Mouse (Mus musculus) liver, adult 2 months (tissue): ENCODE measurements around the gene Calcrl. TPM values are rescaled to one million over a fixed set of nuclear protein-coding genes. Genes with fewer than 3 reads are reported as not detected.

Experiments used
- DNase-seq: peaks from one replicate; pipeline ENCODE4 v3.0.0-alpha.2; 2011; ENCODE audit warnings: low read depth, low spot score; ENCODE audit errors: extremely low read depth
- H3K27ac ChIP-seq: fragments of 200-500 bp; replicated peaks from 2 replicates; pipeline ENCODE4 v1.5.1; 2012; ENCODE audit warnings: low read depth, mild to moderate bottlenecking, control low read depth, inconsistent platforms, low read length; ENCODE audit not compliant: insufficient read depth
- H3K27me3 ChIP-seq: fragments of 200-500 bp; 2 replicates; pipeline ENCODE4 v1.6.1; 2012; ENCODE audit warnings: mild to moderate bottlenecking, moderate library complexity, low read length, inconsistent platforms; ENCODE audit not compliant: control insufficient read depth, insufficient read depth
- H3K36me3 ChIP-seq: fragments of 200-500 bp; 2 replicates; pipeline ENCODE4 v1.6.1; 2012; ENCODE audit warnings: low read length, inconsistent platforms; ENCODE audit not compliant: control insufficient read depth, insufficient read depth
- H3K4me1 ChIP-seq: fragments of 200-500 bp; 2 replicates; pipeline ENCODE4 v1.6.1; 2011; ENCODE audit warnings: low read length; ENCODE audit not compliant: control insufficient read depth, insufficient read depth
- H3K4me3 ChIP-seq: fragments of 200-500 bp; 2 replicates; pipeline ENCODE4 v1.5.1; 2011; ENCODE audit warnings: low read depth, mild to moderate bottlenecking, control low read depth, low read length, moderate library complexity; ENCODE audit not compliant: insufficient read depth
- H3K79me2 ChIP-seq: fragments of 200-500 bp; 2 replicates; pipeline ENCODE4 v1.6.1; 2012; ENCODE audit warnings: inconsistent platforms, mild to moderate bottlenecking, low read length, moderate library complexity; ENCODE audit not compliant: control insufficient read depth, insufficient read depth
- H3K9ac ChIP-seq: fragments of 200-500 bp; 2 replicates; pipeline ENCODE4 v1.6.1; 2012; ENCODE audit warnings: low read depth, mild to moderate bottlenecking, control low read depth, inconsistent platforms, low read length
- CTCF ChIP-seq: fragments of 200-500 bp; IDR thresholded peaks from 2 replicates; pipeline ENCODE4 v1.5.1; 2011; ENCODE audit warnings: low read depth, low read length, control low read depth
- POLR2A ChIP-seq: fragments of 200-500 bp; IDR thresholded peaks from 2 replicates; pipeline ENCODE4 v1.6.1; 2011; ENCODE audit warnings: low read length, control low read depth; ENCODE audit not compliant: insufficient read depth; ENCODE audit errors: extremely low read depth
- WGBS: fragments of 180-500 bp; shearing (Covaris S2); methylation state at CpG from one replicate; pipeline ENCODE4 v1.1.7; 2018; 5-methylcytosine and 5-hydroxymethylcytosine counted together
- polyA plus RNA-seq: library from polyadenylated mRNA; depleted of rRNA; stranded (reverse); fragments of >200 nt; gene quantifications from 2 replicates; pipeline ENCODE4 v1.2.3, GENCODE M21; 2012
- total RNA-seq: library from RNA; depleted of rRNA; stranded (reverse); fragments of >200 nt; gene quantifications from 2 replicates; pipeline ENCODE4 v1.2.3, GENCODE M21; 2014

Calcrl gene
- total and polyA plus RNA-seq, 2 experiments = 7.5 to 31.3 TPM

DNA sequence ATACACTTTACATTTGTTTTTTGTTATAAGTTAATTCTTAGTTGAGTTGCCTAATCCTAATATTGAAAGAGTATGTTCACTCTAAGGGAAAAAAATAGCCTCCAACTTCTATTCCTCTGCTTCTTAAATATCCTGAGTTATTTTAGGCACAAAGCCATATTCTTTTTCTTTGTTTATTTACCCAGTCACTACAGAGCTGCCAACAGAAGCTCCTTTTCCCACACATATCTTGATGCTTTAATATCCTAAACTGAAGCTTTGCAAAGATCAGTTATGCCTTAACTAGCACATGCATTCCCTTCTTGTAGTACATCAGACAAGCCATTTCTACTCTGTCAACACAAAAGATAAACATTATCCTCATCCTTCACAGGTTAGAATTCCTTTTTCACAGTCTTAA lies 42.7 kb downstream of the Calcrl start:
- Histone ChIP-seq H3K27ac (no peak overlapping the region), H3K4me1 (peaks cover 7% of the 10 kb centered on the region; the same call in 1 of the 2 replicates), H3K36me3 (no peaks in the 10 kb centered on the region), H3K9ac (no peak overlapping the region), H3K79me2 (no peaks in the 10 kb centered on the region; the same call in 1 of the 2 replicates), H3K4me3 (no peak overlapping the region), H3K27me3 (no peaks in the 10 kb centered on the region)
- DNase-seq = no peak
- TF ChIP-seq CTCF = no peak
- TF ChIP-seq POLR2A = no peak

DNA sequence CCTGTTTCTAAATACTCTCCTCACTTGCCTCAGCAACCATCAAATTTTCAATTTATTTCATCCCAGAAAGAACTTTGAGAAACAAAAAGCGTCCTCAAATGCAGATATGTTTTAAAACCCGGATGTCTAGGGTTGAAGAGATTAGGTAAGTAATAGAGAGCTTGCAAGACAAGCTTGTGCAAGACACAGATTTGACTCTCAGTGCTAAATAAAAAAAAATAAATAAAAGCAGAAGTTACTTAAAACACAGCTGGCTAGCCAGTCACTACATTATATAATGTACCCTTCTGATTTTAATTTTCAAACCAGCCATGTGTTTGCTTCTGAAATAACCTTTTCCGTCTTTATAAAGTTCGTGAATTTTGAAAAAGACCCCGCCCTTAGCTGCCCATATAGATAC lies 43.2 kb downstream of the Calcrl start:
- Histone ChIP-seq H3K27ac (no peak overlapping the region), H3K27me3 (no peaks in the 10 kb centered on the region), H3K4me3 (no peak overlapping the region), H3K4me1 (peaks cover 7% of the 10 kb centered on the region; the same call in 1 of the 2 replicates), H3K79me2 (no peaks in the 10 kb centered on the region; the same call in 1 of the 2 replicates), H3K9ac (no peak overlapping the region), H3K36me3 (no peaks in the 10 kb centered on the region)
- TF ChIP-seq POLR2A (no peak), CTCF (no peak)
- WGBS = 75% methylated on average over 5 of the region's 5 CpGs
- no peak for DNase-seq

DNA sequence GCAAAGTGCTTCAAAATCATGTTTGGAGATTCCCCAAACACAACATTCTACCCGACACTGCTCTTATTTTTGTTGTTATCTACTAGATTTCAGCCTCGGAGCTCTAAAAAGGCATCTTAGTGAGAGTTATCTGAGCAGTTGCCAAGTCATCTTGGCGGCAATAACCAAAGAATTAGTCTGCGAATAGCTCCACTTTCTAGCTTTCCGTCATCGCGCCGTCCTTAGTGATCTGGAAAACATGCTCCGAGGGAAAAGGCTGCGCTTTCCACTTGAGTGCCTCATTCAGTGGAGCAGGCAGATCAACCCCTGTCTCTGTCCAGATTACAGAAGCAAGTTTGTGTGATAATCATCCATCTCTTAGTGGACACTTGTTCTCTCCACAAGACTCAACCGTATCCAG lies 44.4 kb downstream of the Calcrl start:
- DNase-seq = no peak
- Histone ChIP-seq H3K27me3 (no peaks in the 10 kb centered on the region), H3K9ac (no peak overlapping the region)

DNA sequence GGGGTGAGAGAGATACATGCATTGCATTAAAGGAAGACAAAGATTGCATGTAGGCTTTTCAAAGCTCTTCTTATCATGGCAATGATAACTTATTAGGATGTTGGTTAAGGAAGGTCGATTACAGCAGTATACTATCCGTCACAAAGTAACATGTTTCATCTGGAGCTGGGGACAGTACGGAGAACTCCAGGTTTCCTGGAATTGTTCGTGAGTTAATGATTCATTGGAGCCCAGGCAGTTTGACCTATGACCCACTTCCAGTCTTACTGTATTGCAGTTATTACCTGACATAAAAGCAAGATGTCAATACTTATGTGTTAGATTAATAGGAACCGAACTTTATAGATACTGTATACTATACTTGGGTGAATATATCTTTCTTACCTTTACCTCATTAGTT lies 46.5 kb downstream of the Calcrl start:
- no peak overlapping the region for H3K4me3 ChIP-seq
- H3K36me3 ChIP-seq = no peaks in the 10 kb centered on the region
- H3K27me3 ChIP-seq = no peaks in the 10 kb centered on the region
- H3K79me2 ChIP-seq = no peaks in the 10 kb centered on the region; the same call in 1 of the 2 replicates
- no peak overlapping the region for H3K9ac ChIP-seq
- peaks cover 7% of the 10 kb centered on the region; the same call in 1 of the 2 replicates for H3K4me1 ChIP-seq
- WGBS = 11% methylated on average over 5 of the region's 5 CpGs
- TF ChIP-seq CTCF (no peak), POLR2A (no peak)
- no peak overlapping the region for H3K27ac ChIP-seq
- DNase-seq = peak; percentile 95

More for the DNA sequence above, 44.4 kb downstream of the Calcrl start:
- no peaks in the 10 kb centered on the region for H3K36me3 ChIP-seq
- no peak overlapping the region for H3K4me3 ChIP-seq
- WGBS = 84% methylated on average over 11 of the region's 11 CpGs
- TF ChIP-seq CTCF (no peak), POLR2A (no peak)
- no peaks in the 10 kb centered on the region; the same call in 1 of the 2 replicates for H3K79me2 ChIP-seq
- peaks cover 7% of the 10 kb centered on the region; the same call in 1 of the 2 replicates for H3K4me1 ChIP-seq
- H3K27ac ChIP-seq = 0 out of 2 replicates have a peak overlapping the region, but pooled peaks have one; percentile 8

DNA sequence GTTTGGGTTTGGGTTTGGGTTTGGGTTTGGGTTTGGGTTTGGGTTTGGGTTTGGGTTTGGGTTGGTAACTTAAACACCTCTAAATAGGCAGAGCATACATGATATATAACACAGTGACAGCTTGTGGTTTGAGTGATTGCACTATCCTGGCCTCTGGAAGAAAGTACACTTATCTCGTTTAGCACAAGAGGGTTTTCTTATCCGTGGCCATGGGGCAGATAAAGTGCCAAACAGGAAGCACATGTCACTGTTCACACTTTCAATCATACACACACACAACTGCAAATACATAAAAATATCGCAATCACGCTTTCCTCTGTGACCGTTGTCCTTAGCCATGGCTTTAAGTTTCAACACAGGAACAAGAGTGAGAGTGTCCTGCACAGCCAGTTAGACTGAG lies 56.0 kb downstream of the Calcrl start:
- Histone ChIP-seq H3K27me3 (no peaks in the 10 kb centered on the region), H3K36me3 (peaks cover 2% of the 10 kb centered on the region; the same call in 1 of the 2 replicates), H3K79me2 (no peaks in the 10 kb centered on the region; the same call in 1 of the 2 replicates), H3K4me1 (no peaks in the 10 kb centered on the region), H3K27ac (no peak overlapping the region), H3K9ac (no peak overlapping the region), H3K4me3 (no peak overlapping the region)
- TF ChIP-seq POLR2A (no peak), CTCF (no peak)
- WGBS = 54% methylated on average over 5 of the region's 5 CpGs
- no peak for DNase-seq

DNA sequence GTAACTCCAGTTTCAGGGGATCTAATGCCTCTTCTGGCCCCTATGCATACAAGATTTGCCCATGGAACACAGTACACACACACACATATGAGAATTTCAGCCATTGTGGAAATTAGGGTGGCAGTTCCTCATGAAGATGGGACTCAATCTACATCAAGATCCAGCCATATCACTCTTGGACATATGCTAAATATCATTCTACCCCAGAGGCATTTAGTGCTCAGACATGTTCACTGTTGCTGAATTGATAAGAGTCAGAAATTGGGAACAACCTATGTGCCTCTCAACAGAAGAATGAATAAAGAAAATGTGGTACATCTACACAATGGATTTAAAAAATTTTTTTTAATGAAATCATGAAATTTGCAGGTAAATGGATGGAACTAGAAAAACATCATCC lies 58.5 kb downstream of the Calcrl start:
- Histone ChIP-seq H3K27me3 (no peaks in the 10 kb centered on the region), H3K79me2 (no peaks in the 10 kb centered on the region), H3K27ac (no peak overlapping the region), H3K9ac (no peak overlapping the region), H3K36me3 (no peaks in the 10 kb centered on the region), H3K4me1 (no peaks in the 10 kb centered on the region), H3K4me3 (no peak overlapping the region)
- TF ChIP-seq CTCF (no peak), POLR2A (no peak)
- no peak for DNase-seq
